Mouse (Mus musculus) CH12.LX (cell line): Measurements from ENCODE around the gene Pitpnm2. TPM values are rescaled to one million over a fixed set of nuclear protein-coding genes. Genes with fewer than 3 reads are reported as not detected.

Experiments
- DNase-seq: peaks from one replicate; pipeline ENCODE4 v3.0.0-alpha.2; 2013; ENCODE audit errors: extremely low read depth
- H3K27ac ChIP-seq: 2 replicates; pipeline ENCODE4 v1.5.1; 2012; ENCODE audit warnings: low read depth, mild to moderate bottlenecking, control low read depth, moderate library complexity; ENCODE audit not compliant: insufficient read depth
- H3K27me3 ChIP-seq: replicated peaks from 2 replicates; pipeline ENCODE3; 2012; ENCODE audit warnings: inconsistent platforms
- H3K36me3 ChIP-seq, 2 experiments: replicated peaks in 1 of 2; 2 replicates each; pipeline versions ENCODE3 to v1.6.1; 2012; ENCODE audit warnings: inconsistent platforms in 1 of 2, low read length in 1 of 2, mild to moderate bottlenecking in 1 of 2, mixed read lengths in 1 of 2, moderate library complexity in 1 of 2; ENCODE audit not compliant: control insufficient read depth in 1 of 2, insufficient read depth in 1 of 2
- H3K4me1 ChIP-seq, 2 experiments: 2 replicates each; pipeline ENCODE4 v1.6.1; 2012; ENCODE audit warnings: inconsistent platforms in 1 of 2, moderate library complexity in 1 of 2; ENCODE audit not compliant: insufficient read depth in 2 of 2, control insufficient read depth in 1 of 2
- H3K4me2 ChIP-seq: 2 replicates; pipeline ENCODE4 v1.6.1; 2012; ENCODE audit warnings: low read depth, mild to moderate bottlenecking, control low read depth; ENCODE audit not compliant: poor library complexity, insufficient read depth, severe bottlenecking
- H3K4me3 ChIP-seq, 3 experiments: fragments of 150-350 bp in 1 of 3; sonication (generic) in 1 of 3; replicated peaks in 1 of 3; 2 replicates each; pipeline versions ENCODE3 to v1.5.1; 2011 to 2012; ENCODE audit warnings: low read depth in 2 of 3, low read length in 2 of 3, mild to moderate bottlenecking in 2 of 3, moderate library complexity in 2 of 3, control low read depth in 1 of 3, improper control_type of control experiment in 1 of 3, inconsistent platforms in 1 of 3, mixed read lengths in 1 of 3; ENCODE audit not compliant: poor library complexity in 1 of 3
- H3K79me2 ChIP-seq: replicated peaks from 2 replicates; pipeline ENCODE4 v1.6.1; 2012; ENCODE audit warnings: mild to moderate bottlenecking, moderate library complexity; ENCODE audit not compliant: control insufficient read depth, poor library complexity, insufficient read depth, severe bottlenecking; ENCODE audit errors: extremely low read depth
- H3K9ac ChIP-seq: 2 replicates; pipeline ENCODE4 v1.6.1; 2012; ENCODE audit warnings: low read depth, mild to moderate bottlenecking, control low read depth, moderate library complexity; ENCODE audit not compliant: insufficient read depth
- H3K9me3 ChIP-seq: replicated peaks from 2 replicates; pipeline ENCODE3; 2012; ENCODE audit warnings: low read length, inconsistent platforms, mixed read lengths
- CHD2 ChIP-seq: IDR thresholded peaks from 2 replicates; pipeline ENCODE4 v1.6.1; 2011; ENCODE audit warnings: low read length, improper control_type of control experiment
- CTCF ChIP-seq, 2 experiments: IDR thresholded peaks in 1 of 2; conservative IDR thresholded peaks in 1 of 2; 2 replicates each; pipeline ENCODE4 v1.5.1; 2011 to 2012; ENCODE audit warnings: low read depth in 2 of 2, low read length in 2 of 2, improper control_type of control experiment in 1 of 2, inconsistent platforms in 1 of 2, mild to moderate bottlenecking in 1 of 2, moderate library complexity in 1 of 2
- ELF1 ChIP-seq: IDR thresholded peaks from 2 replicates; pipeline ENCODE4 v1.6.1; 2014; ENCODE audit warnings: low read depth, mild to moderate bottlenecking, inconsistent platforms, low read length, improper control_type of control experiment
- ETS1 ChIP-seq: conservative IDR thresholded peaks from 2 replicates; pipeline ENCODE4 v1.6.1; 2012; ENCODE audit warnings: low read depth, mild to moderate bottlenecking, inconsistent platforms, low read length, improper control_type of control experiment, moderate library complexity
- GABPA ChIP-seq: IDR thresholded peaks from 2 replicates; pipeline ENCODE4 v1.6.1; 2012; ENCODE audit warnings: low read depth, low read length, improper control_type of control experiment, inconsistent platforms; ENCODE audit not compliant: insufficient replicate concordance
- IRF4 ChIP-seq: IDR thresholded peaks from 2 replicates; pipeline ENCODE4 v1.6.1; 2014; ENCODE audit warnings: low read depth, mild to moderate bottlenecking, inconsistent platforms, low read length, improper control_type of control experiment
- KAT2A ChIP-seq: IDR thresholded peaks from 2 replicates; pipeline ENCODE4 v1.6.1; 2012; ENCODE audit warnings: low read length, improper control_type of control experiment, inconsistent platforms; ENCODE audit not compliant: insufficient replicate concordance
- MAFK ChIP-seq: IDR thresholded peaks from 2 replicates; pipeline ENCODE4 v1.6.1; 2011; ENCODE audit warnings: low read length, improper control_type of control experiment; ENCODE audit not compliant: insufficient replicate concordance
- MEF2A ChIP-seq: IDR thresholded peaks from 2 replicates; pipeline ENCODE4 v1.6.1; 2014; ENCODE audit warnings: low read depth, mild to moderate bottlenecking, inconsistent platforms, low read length, improper control_type of control experiment, borderline replicate concordance
- NRF1 ChIP-seq: IDR thresholded peaks from 2 replicates; pipeline ENCODE4 v1.6.1; 2014; ENCODE audit warnings: low read depth, mild to moderate bottlenecking, inconsistent platforms, low read length, improper control_type of control experiment, moderate library complexity
- PAX5 ChIP-seq: IDR thresholded peaks from 2 replicates; pipeline ENCODE4 v1.6.1; 2012; ENCODE audit warnings: low read length, inconsistent platforms, mixed read lengths
- SMC3 ChIP-seq: IDR thresholded peaks from 2 replicates; pipeline ENCODE4 v1.6.1; 2011; ENCODE audit warnings: low read depth, low read length, improper control_type of control experiment
- TBP ChIP-seq: conservative IDR thresholded peaks from 2 replicates; pipeline ENCODE4 v1.6.1; 2011; ENCODE audit warnings: low read depth, low read length, improper control_type of control experiment
- TCF12 ChIP-seq: IDR thresholded peaks from 2 replicates; pipeline ENCODE4 v1.6.1; 2014; ENCODE audit warnings: low read depth, mild to moderate bottlenecking, inconsistent platforms, low read length, improper control_type of control experiment
- UBTF ChIP-seq: IDR thresholded peaks from 2 replicates; pipeline ENCODE4 v1.6.1; 2012; ENCODE audit warnings: low read depth, mild to moderate bottlenecking, inconsistent platforms, low read length, improper control_type of control experiment, moderate library complexity
- USF1 ChIP-seq: IDR thresholded peaks from 2 replicates; pipeline ENCODE4 v1.6.1; 2014; ENCODE audit warnings: low read depth, mild to moderate bottlenecking, inconsistent platforms, low read length, improper control_type of control experiment
- USF2 ChIP-seq: conservative IDR thresholded peaks from 2 replicates; pipeline ENCODE4 v1.6.1; 2011; ENCODE audit warnings: low read depth, low read length, improper control_type of control experiment
- dilution Hi-C: fragments of 300-500 bp; cut with MboI; formaldehyde crosslinking; loops from 2 replicates; pipeline ENCODE4 v1.14.3; 2020; ENCODE audit warnings: low sequenced_read_pairs; ENCODE audit not compliant: extremely low pct_unique_long_range_greater_than_20kb, extremely low pct_ligation_motif_present
- in situ Hi-C: fragments of 300-500 bp; cut with MboI; formaldehyde crosslinking; loops from 3 replicates; pipeline ENCODE4 v1.14.3; 2019; ENCODE audit warnings: low sequenced_read_pairs, low pct_ligation_motif_present, low pct_unique_long_range_greater_than_20kb, mixed read lengths
- polyA plus RNA-seq: library from polyadenylated mRNA; unstranded; fragments of >175 nt; gene quantifications from 2 replicates; pipeline ENCODE4 v1.2.1, GENCODE M21; 2012; ENCODE audit warnings: low read depth; ENCODE audit not compliant: insufficient read length
- total RNA-seq, 2 experiments: library from RNA; depleted of rRNA; stranded (reverse); fragments of 300-350 nt in 1 of 2; fragments of >200 nt in 1 of 2; gene quantifications; 2 replicates each; pipeline ENCODE4 v1.2.3; 2012 to 2014

Pitpnm2 gene
- total and polyA plus RNA-seq, 3 experiments = 1.0 to 11.9 (median 5.3) TPM

- in situ Hi-C loops = no loop called here
- peaks cover 22 to 54% of the 10 kb centered on the region in 2 experiments for H3K4me1 ChIP-seq
- no peak overlapping the region for H3K4me2 ChIP-seq
- no peak overlapping the region for H3K4me3 ChIP-seq
- H3K27ac ChIP-seq = no peak overlapping the region
- no peak for DNase-seq
- dilution Hi-C loops = no loop called here
- no peaks in the 10 kb centered on the region for H3K9me3 ChIP-seq
- peaks cover 0 to 15% of the 10 kb centered on the region in 2 experiments for H3K36me3 ChIP-seq
- TF ChIP-seq NRF1 = no peak
- TF ChIP-seq SMC3 = no peak
- no peak for TF ChIP-seq CTCF (conservative IDR thresholded peaks at IDR 0.05 in 1 of 2, IDR thresholded peaks at IDR 0.05 in 1 of 2; ENCODE audit: low read depth in 2 of 2, low read length in 2 of 2)
- TF ChIP-seq UBTF = no peak
- no peak for TF ChIP-seq ELF1
- TF ChIP-seq MAFK = no peak
- no peak for TF ChIP-seq KAT2A
- no peaks in the 10 kb centered on the region for H3K27me3 ChIP-seq
- H3K79me2 ChIP-seq = no peaks in the 10 kb centered on the region
- H3K9ac ChIP-seq = no peak overlapping the region
Observed at GRCm38 (mm10) chr5:124222696-124223095, 26.9 kb downstream of the Pitpnm2 start.

- H3K9me3 ChIP-seq = no peaks in the 10 kb centered on the region
- peaks cover 22 to 54% of the 10 kb centered on the region in 2 experiments for H3K4me1 ChIP-seq
- no peak overlapping the region for H3K4me3 ChIP-seq
- H3K4me2 ChIP-seq = no peak overlapping the region
- no peaks in the 10 kb centered on the region for H3K27me3 ChIP-seq
- H3K79me2 ChIP-seq = no peaks in the 10 kb centered on the region
- H3K36me3 ChIP-seq = peaks cover 0 to 15% of the 10 kb centered on the region in 2 experiments
- no peak for TF ChIP-seq TCF12
- TF ChIP-seq MEF2A = no peak
- no peak for TF ChIP-seq ETS1
- TF ChIP-seq GABPA = no peak
- TF ChIP-seq IRF4 = no peak
- TF ChIP-seq TBP = no peak
- no peak for TF ChIP-seq USF1
- TF ChIP-seq ELF1 = no peak
- TF ChIP-seq CHD2 = no peak
- TF ChIP-seq CTCF (conservative IDR thresholded peaks at IDR 0.05 in 1 of 2, IDR thresholded peaks at IDR 0.05 in 1 of 2; ENCODE audit: low read depth in 2 of 2, low read length in 2 of 2) = no peak
- TF ChIP-seq PAX5 = no peak
- TF ChIP-seq USF2 = no peak
- TF ChIP-seq, all 38 proteins: peak for 0
- DNase-seq = no peak
- dilution Hi-C loops (no loop called here), in situ Hi-C loops (no loop called here)
- Histone ChIP-seq H3K27ac (no peak overlapping the region), H3K9ac (no peak overlapping the region)
Observed at GRCm38 (mm10) chr5:124221736-124222040, 27.9 kb downstream of the Pitpnm2 start.
